6 mouse cellular contexts compared by ENCODE assay signal in genomic region chr19:57994174-57994833, GRCm38 (mm10).
DNase-seq lines count a peak whose midpoint lies in the region; ATAC-seq lines count a peak whose summit lies in the region.

No protein-coding gene starts in this region.

- peak; percentile 94 for DNase-seq in 416B (ENCODE audit: low read depth)
- DNase-seq in c-Kit-positive CD71-negative TER-119-negative erythroid progenitor cells, embryonic 14.5 days (ENCODE audit: low read depth) = peak; percentile 29
- peak; percentile 48 for DNase-seq in heart, adult 11 months
- peak; percentile 21 for DNase-seq in liver
- DNase-seq in thymus, postnatal 14 days = peak; percentile 6

- peak; percentile 29; the same call in 1 of the 2 replicates for ATAC-seq in monocyte, adult 5-6 weeks (replicated peaks; ENCODE audit: insufficient number of reproducible peaks, low FRiP score, low TSS enrichment, poor library complexity, severe bottlenecking)

Comparison
In these comparisons a context has a peak if more than half of its experiments do, and no peak if none do; other contexts are left out.
1. Peak in every context shown above with its lines: DNase-seq and ATAC-seq.
2. DNase-seq: peak in every context shown above with its lines; median percentile 94 in 416B; 48 in heart, adult 11 months; 29 in c-Kit-positive CD71-negative TER-119-negative erythroid progenitor cells, embryonic 14.5 days; 21 in liver; 6 in thymus, postnatal 14 days.